Mouse (Mus musculus) G1E (cell line): ENCODE measurements at regions not wholly inside any gene's neighbourhood (a gene's known extent, or its start where the extent isn't known, plus 50 kb on each side); places are given as distances from the start of the nearest gene placed in this dataset.

Source experiments
- CTCF ChIP-seq: IDR thresholded peaks from 2 replicates; pipeline ENCODE4 v1.5.1; 2012; ENCODE audit warnings: low read depth, low read length, inconsistent platforms, mixed read lengths
- GATA1 ChIP-seq: IDR thresholded peaks from 2 replicates; pipeline ENCODE4 v1.6.1; 2012; ENCODE audit warnings: borderline replicate concordance, low read length, inconsistent platforms, mixed read lengths
- TAL1 ChIP-seq: conservative IDR thresholded peaks from 2 replicates; pipeline ENCODE4 v1.6.1; 2012; ENCODE audit warnings: low read depth, low read length, inconsistent platforms, mixed read lengths

- TF ChIP-seq TAL1 = no peak
- no peak for TF ChIP-seq CTCF
- no peak for TF ChIP-seq GATA1
Measured at GRCm38 (mm10) chr12:106572956-106573355, 562.9 kb downstream of the Vrk1 start.
